Mouse (Mus musculus) urinary bladder, postnatal 0 days (tissue): ENCODE results near the gene Mxra8. TPM values are rescaled to one million over a fixed set of nuclear protein-coding genes. Genes with fewer than 3 reads are reported as not detected.

Experiments
- microRNA-seq: library from miRNA; unstranded; fragments of <30 nt; microRNA quantifications from one replicate; pipeline ENCODE4, GENCODE M21; 2016
- polyA plus RNA-seq: library from polyadenylated mRNA; unstranded; fragments of >200 nt; fragmentation: Nextera tagmentation; extraction: Ambion mirVana; gene quantifications from 2 replicates; pipeline ENCODE4 v1.2.1, GENCODE M21; 2015

Gene Mxra8
- 126 and 133 TPM in 2 replicates for polyA plus RNA-seq

GRCm38 (mm10) chr4:155839483-155839910, at the start of gene Mxra8:
Gene Mxra8, plus strand, starts transcription at chr4:155839680.

GRCm38 (mm10) chr4:155790021-155790489, 49.4 kb upstream of the Mxra8 start, which contains the start of gene Ankrd65:
Gene Ankrd65, plus strand, starts transcription at chr4:155790439.

GRCm38 (mm10) chr4:155802741-155803339, 36.6 kb upstream of the Mxra8 start, which contains the start of gene Mrpl20:
Gene Mrpl20, plus strand, starts transcription at chr4:155802878.

GRCm38 (mm10) chr4:155811929-155812664, 27.4 kb upstream of the Mxra8 start, which contains the start of gene Ccnl2:
Gene Ccnl2, plus strand, starts transcription at chr4:155812489.

GRCm38 (mm10) chr4:155831205-155831766, 8.2 kb upstream of the Mxra8 start, which contains the start of gene Aurkaip1:
Gene Aurkaip1, plus strand, starts transcription at chr4:155831272.

GRCm38 (mm10) chr4:155846871-155847578, 7.5 kb downstream of the Mxra8 start, which contains the start of gene Dvl1:
Gene Dvl1, plus strand, starts transcription at chr4:155847402.

GRCm38 (mm10) chr4:155863001-155863400, 23.5 kb downstream of the Mxra8 start, which contains the start of gene Tas1r3:
Gene Tas1r3, minus strand, starts transcription at chr4:155863362.

GRCm38 (mm10) chr4:155869317-155870033, 30.0 kb downstream of the Mxra8 start, which contains the start of the genes Cptp and Ints11:
Gene Cptp, minus strand, starts transcription at chr4:155869440.
Gene Ints11, plus strand, starts transcription at chr4:155869546.

GRCm38 (mm10) chr4:155891551-155892001, 52.1 kb downstream of the Mxra8 start, which contains the start of the genes Pusl1 and Acap3:
Gene Pusl1, minus strand, starts transcription at chr4:155891781.
Gene Acap3, plus strand, starts transcription at chr4:155891822.

Small RNA genes within 50 kb of the gene (microRNA-seq; reads per million reads assigned to microRNA genes)
- not detected for gene Gm27743

Other genes starting within 250 kb of the Mxra8 start
- 3.1 and 3.8 TPM in 2 replicates for gene Slc35e2, start 238.3 kb upstream of the Mxra8 start, polyA plus RNA-seq
- 45.0 and 53.4 TPM in 2 replicates for gene Cdk11b, start 214.8 kb upstream of the Mxra8 start, polyA plus RNA-seq
- gene Gm10563, start 194.3 kb upstream of the Mxra8 start, polyA plus RNA-seq: not detected in 2 replicates
- gene Mmp23, start 186.3 kb upstream of the Mxra8 start, polyA plus RNA-seq: 143 and 158 TPM in 2 replicates
- gene Mib2, start 170.5 kb upstream of the Mxra8 start, polyA plus RNA-seq: 10.8 and 11.4 TPM in 2 replicates
- 10.4 and 10.8 TPM in 2 replicates for gene Fndc10, start 145.3 kb upstream of the Mxra8 start, polyA plus RNA-seq
- gene Ssu72, start 134.9 kb upstream of the Mxra8 start, polyA plus RNA-seq: 133 and 144 TPM in 2 replicates
- 0.35 and 0.58 TPM in 2 replicates for gene Tmem240, start 104.9 kb upstream of the Mxra8 start, polyA plus RNA-seq
- gene Atad3a, start 78.6 kb upstream of the Mxra8 start, polyA plus RNA-seq: 43.9 and 46.1 TPM in 2 replicates
- gene Vwa1, start 65.0 kb upstream of the Mxra8 start, polyA plus RNA-seq: 47.5 and 51.7 TPM in 2 replicates
- gene Tmem88b, start 53.8 kb upstream of the Mxra8 start, polyA plus RNA-seq: 0.40 and 0.45 TPM in 2 replicates
- 0.16 and 0.24 TPM in 2 replicates for gene Ankrd65, start 49.2 kb upstream of the Mxra8 start, polyA plus RNA-seq
- 437 and 466 TPM in 2 replicates for gene Mrpl20, start 36.8 kb upstream of the Mxra8 start, polyA plus RNA-seq
- gene Ccnl2, start 27.2 kb upstream of the Mxra8 start, polyA plus RNA-seq: 104 and 106 TPM in 2 replicates
- 119 and 125 TPM in 2 replicates for gene Aurkaip1, start 8.4 kb upstream of the Mxra8 start, polyA plus RNA-seq
- gene Dvl1, start 7.7 kb downstream of the Mxra8 start, polyA plus RNA-seq: 5.5 and 8.2 TPM in 2 replicates
- gene Tas1r3, start 23.7 kb downstream of the Mxra8 start, polyA plus RNA-seq: 0.12 and 0.15 TPM in 2 replicates
- 11.3 and 12.5 TPM in 2 replicates for gene Cptp, start 29.8 kb downstream of the Mxra8 start, polyA plus RNA-seq
- gene Ints11, start 29.9 kb downstream of the Mxra8 start, polyA plus RNA-seq: 27.6 and 27.8 TPM in 2 replicates
- gene Pusl1, start 52.1 kb downstream of the Mxra8 start, polyA plus RNA-seq: 37.0 and 40.7 TPM in 2 replicates
- 9.9 and 10.4 TPM in 2 replicates for gene Acap3, start 52.1 kb downstream of the Mxra8 start, polyA plus RNA-seq
- gene Ube2j2, start 104.2 kb downstream of the Mxra8 start, polyA plus RNA-seq: 69.0 and 72.3 TPM in 2 replicates
- gene C1qtnf12, start 122.6 kb downstream of the Mxra8 start, polyA plus RNA-seq: 32.4 and 35.1 TPM in 2 replicates
- 9.5 and 10.8 TPM in 2 replicates for gene B3galt6, start 153.0 kb downstream of the Mxra8 start, polyA plus RNA-seq
- gene Sdf4, start 153.2 kb downstream of the Mxra8 start, polyA plus RNA-seq: 117 and 120 TPM in 2 replicates
- 0.46 and 0.61 TPM in 2 replicates for gene Tnfrsf4, start 174.2 kb downstream of the Mxra8 start, polyA plus RNA-seq
- 1.2 and 1.8 TPM in 2 replicates for gene Tnfrsf18, start 186.5 kb downstream of the Mxra8 start, polyA plus RNA-seq
- gene Ttll10, start 219.7 kb downstream of the Mxra8 start, polyA plus RNA-seq: 1.7 and 2.4 TPM in 2 replicates